Mouse (Mus musculus) urinary bladder, postnatal 4 days (tissue): ENCODE measurements around the gene Smpd3.

Source experiments
- DNase-seq, 2 experiments: peaks; one replicate each; pipeline ENCODE4 v3.0.0; 2021 to 2022; ENCODE audit warnings: low spot score in 2 of 2

Gene Smpd3

DNA sequence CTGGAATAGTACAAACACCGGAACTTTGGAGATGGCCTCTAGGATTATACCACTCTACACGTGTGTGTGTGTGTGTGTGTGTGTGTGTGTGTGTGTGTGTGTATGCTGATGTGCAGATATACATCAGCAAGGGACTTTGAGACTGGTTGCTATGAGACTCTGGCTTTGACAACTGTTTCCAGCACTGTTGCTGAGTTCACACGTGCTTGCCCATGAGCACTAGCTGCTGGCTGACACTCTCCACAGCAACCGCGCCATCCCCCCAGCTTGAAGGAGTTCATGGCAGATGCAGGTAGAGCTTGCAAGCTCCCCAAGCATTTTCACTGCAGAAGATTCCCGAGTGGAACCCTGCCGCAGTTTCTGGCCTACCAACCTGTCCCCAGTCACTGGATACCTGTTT lies 48.3 kb downstream of the Smpd3 start:
- no peak for DNase-seq

- no peak for DNase-seq
Observed at GRCm38 (mm10) chr8:106288732-106289131, 49.1 kb downstream of the Smpd3 start.

DNA sequence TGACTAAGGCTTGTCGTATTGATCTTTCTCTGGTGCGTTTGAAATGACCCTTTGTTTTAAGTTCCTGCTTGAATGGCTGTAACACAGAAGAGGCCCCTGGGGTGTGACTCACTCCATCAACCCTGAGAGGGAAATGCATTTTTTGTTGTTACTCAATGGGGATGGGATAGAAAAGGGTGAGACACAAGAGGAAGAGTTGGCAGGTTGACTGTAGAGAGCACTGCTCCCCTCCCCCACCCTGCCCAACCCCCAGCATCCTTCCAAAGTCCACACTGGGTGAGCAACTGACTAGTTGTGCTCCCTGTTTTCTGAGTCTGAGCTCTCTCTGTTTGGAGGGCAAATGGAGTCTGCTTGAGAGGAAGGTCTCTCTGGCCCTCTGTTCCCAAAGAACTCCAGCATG lies 50.3 kb downstream of the Smpd3 start:
- DNase-seq, result no peak

DNA sequence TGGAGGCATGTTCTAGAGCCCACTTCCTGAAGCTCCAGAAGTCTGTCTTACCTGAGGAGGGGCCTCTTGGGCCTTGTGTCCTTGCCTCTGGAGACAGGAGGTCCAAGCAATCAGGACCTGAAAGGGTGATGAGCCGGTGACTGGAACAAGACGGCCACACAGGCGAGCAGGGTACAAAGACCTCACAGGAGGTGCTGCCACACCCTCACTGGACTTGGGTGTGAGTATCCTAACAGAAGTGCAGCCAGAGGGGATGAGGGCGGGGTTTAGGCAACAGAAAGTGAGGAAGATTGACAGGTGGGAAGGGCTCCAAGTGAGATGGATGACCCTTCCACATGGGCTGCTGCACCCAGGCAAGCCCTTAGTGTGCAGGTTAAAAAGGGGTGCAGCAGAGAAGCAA lies 56.9 kb downstream of the Smpd3 start:
- no peak for DNase-seq

- DNase-seq, result no peak
Observed at GRCm38 (mm10) chr8:106280154-106280553, 57.6 kb downstream of the Smpd3 start.

DNA sequence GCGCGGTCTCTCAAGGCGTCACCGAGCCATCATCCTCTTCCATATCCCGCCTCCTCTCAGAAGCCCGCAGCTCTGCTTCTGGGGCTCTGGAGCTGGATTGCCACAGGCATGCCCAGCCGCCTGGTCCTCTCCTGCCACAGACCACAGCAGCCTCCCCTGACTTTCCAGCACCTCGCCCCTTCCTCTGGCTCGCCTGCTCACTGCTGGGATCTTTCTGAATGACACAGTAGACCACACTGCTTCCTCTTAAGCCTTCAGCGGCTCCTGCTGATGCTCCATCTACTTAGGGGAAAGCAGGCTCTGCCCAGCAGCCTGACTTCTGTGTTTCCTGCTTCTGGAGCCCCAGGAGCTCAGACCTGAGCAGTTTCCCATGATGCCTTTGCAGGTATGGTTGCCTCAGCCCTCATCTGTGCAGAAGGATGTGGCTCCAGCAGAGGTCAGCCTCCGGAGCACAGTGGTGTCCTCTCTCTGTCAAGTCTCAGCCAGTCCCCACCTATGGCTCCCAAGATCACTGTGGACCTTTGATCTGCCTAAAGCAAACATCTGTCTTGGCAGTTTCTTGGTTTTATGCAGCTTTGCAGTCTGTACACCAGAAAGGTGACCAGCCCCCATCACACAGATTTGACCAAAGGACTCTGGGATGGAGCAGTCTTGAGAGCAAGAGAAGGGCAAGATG lies 59.3 kb downstream of the Smpd3 start:
- DNase-seq, result no peak

DNA sequence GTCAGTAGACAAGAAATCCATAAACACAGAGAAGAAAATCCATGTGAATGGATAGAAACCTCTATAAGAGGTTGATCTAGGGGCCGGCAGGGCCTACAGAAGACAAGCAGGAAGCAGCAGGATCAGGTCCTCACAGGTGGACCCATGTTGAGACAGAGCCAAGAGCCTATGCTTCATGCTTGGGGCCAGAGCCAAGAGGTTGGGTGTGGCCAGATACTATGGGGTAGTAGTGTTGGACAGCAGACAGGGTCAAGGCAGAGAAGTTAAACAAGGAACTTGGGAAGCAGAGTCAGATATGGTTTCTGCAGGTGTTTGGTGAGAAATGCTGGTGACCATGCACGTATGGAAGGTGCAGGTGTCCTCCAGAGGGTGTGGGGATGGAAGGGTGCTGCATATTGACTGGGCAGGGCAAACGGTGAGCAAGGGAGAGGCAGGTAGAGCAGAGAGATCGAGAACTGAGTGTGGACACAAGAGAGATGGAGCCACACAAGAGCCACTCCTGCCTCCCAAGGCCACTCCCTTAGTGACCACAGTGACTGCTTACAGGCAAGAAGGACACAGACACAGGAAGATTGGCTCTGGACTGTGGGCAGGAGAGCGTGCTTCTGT lies 61.0 kb downstream of the Smpd3 start:
- DNase-seq, result no peak

DNA sequence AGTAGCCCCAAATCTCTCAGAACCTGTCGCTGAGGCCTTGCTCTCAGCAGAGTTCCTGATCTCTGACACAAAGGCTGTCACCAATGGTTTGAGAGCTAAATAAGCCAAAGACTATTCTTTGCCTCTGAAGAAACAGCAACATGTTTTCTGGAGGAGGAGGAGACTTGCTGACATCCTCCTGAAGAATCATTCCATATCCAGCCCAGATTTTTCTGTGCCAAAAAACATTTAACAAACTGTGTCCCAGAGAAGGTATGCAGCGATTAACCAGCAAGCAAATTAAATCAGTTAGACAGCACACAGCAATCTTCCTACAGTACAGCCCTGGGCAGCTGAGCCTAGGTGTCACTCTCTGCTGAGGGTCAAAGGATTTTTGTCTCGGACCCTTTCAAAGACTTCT lies 64.3 kb downstream of the Smpd3 start:
- no peak for DNase-seq

- no peak for DNase-seq
Observed at GRCm38 (mm10) chr8:106271378-106271777, 66.4 kb downstream of the Smpd3 start.

- DNase-seq, result no peak
Observed at GRCm38 (mm10) chr8:106270804-106271203, 67.0 kb downstream of the Smpd3 start.

DNA sequence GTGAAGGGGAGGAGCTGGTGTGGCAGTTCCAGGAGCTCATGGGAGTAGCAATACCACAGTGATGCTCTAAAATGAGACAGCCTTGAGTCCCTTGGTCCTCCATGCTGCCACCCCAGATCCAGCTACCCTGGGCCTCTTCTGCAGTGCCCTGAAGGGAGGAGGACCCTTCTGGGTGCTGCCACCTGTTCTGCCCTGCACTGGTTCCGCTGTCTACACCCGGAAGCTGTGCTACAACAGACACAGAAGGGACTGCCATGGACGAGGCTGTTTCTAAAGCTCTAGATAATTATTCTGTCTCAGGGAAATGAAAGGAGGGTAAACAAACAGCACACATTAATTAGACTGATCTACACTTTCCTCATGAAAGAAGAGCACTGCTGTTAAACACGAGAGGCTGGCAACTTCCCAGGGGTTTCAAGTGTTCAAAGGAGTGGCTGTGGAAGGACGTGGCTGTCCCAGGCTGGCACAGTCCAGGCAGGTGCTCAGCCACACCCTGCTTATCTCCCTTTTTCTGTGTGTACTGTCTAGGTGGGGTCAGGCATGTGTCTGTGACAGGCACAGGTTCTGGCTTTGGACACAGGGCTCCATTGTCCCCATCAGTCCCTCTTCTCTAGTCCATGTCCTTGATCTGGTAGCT lies 69.0 kb downstream of the Smpd3 start:
- DNase-seq, result no peak

DNA sequence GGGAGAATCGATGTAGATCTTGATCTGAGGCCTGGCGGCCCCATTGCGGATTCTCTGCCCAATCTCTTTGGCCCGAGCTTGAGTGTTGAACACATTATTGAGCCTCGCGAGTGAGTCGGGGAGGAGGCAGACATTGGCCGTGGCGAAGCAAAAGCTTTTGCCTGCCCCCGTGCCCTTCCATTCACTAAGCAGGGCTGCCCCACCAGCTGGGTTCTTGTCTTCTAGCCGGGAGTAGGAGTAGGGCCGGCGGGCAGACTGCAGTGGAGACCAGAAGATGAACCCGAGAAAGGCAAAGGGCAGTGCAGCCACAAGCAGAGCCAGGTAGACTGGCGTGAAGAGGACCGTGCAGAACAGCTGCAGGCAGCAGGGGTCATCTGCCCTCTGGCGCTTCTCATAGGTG lies 72.4 kb downstream of the Smpd3 start:
- no peak for DNase-seq

- DNase-seq, result no peak
Observed at GRCm38 (mm10) chr8:106263928-106264327, 73.9 kb downstream of the Smpd3 start.

GRCm38 (mm10) chr8:106262343-106262742 lies 75.4 kb downstream of the Smpd3 start:
- no peak for DNase-seq

DNA sequence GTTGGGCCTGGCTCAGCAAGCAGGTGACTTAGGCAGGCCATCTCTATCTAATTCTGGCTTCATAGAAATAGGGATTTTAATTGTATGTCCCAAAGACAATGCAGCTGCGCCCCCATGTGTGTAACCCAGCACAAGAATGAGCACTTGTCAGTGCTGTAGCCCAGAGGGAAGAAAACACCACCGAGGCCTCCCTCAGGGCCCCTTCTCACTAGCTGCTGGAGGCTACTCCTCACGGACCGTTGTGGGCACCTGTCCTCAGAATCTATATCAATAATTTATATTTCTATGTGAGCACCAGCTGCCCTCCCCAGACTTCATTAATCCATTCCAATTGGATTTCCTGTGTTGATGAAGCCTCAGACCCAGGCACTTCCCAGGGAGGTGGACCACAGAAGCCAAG lies 76.9 kb downstream of the Smpd3 start:
- no peak for DNase-seq

DNA sequence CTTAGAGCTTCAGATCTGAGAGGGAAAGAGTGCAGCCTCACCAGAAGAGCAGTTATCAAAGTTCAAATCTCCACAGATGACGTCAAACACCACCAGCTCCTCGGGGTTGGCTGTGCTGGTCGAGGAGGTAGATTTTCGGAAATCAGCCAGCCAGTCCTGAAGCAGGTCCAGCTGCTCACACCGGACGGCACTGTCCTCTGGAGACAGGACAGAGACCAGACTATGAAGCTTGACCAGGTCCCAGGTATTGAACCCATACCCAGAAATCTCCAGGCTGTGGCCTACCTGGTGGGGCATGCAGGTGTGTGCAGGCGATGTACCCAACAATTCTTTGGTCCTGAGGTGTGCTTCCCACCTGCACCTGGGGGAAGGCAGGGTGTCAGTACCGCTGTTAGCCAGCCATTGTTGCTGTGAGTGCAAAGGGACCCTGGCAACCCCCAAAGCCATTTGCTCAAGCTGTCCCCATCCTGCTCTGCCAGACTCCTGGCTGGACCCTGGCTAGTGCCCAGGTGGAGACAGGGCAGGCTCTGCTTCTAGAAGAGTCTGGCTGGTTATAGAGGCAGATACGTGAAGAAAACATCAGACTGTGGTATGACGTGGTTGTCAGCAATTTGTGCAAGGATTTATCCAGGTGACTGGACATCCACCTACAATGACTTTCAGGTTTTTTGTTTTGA lies 78.1 kb downstream of the Smpd3 start:
- no peak for DNase-seq

DNA sequence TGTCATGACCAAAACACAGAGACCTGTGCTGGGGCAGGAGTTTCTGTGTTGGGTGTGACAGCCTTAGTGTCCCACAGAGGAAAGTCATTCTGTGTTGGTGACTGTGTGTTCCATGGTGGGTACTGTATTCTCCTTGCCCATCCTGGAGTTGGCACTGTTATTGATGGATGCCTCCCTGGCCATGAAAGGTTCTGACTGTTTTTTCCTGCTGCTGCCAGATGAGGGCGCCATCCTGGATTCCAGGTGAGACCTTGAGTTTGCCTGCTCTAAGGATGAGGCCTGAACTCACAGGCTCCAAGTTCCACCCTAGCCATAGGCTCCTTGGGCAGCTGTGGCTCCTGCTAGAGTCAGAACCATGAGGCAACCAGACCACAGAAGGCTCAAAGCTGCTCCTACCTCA lies 79.6 kb downstream of the Smpd3 start:
- no peak for DNase-seq

DNA sequence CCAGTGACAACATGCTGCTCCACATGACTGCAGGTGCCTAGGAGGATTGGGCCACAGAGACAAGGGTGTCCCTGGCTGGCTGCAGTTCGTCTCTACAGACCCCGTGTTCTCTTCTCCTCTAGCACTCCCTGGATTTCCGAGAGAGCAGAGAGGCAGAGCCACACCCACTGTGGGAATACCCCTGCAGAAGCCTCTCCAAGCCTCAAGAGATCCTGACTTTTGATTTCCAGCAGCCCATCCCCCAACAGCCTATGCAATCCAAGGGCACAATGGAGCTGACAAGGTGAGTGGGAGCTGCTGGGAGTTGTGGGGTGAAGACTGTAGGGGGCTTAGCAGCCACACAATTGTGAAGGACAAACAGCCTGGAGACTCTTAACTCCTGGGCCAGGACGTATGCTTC lies 87.6 kb downstream of the Smpd3 start:
- DNase-seq, result no peak

- no peak for DNase-seq
Observed at GRCm38 (mm10) chr8:106237106-106237505, 100.7 kb downstream of the Smpd3 start.

- DNase-seq, result no peak
Observed at GRCm38 (mm10) chr8:106234567-106235261, 103.1 kb downstream of the Smpd3 start.

GRCm38 (mm10) chr8:106232751-106233150 lies 105.0 kb downstream of the Smpd3 start:
- no peak for DNase-seq

DNA sequence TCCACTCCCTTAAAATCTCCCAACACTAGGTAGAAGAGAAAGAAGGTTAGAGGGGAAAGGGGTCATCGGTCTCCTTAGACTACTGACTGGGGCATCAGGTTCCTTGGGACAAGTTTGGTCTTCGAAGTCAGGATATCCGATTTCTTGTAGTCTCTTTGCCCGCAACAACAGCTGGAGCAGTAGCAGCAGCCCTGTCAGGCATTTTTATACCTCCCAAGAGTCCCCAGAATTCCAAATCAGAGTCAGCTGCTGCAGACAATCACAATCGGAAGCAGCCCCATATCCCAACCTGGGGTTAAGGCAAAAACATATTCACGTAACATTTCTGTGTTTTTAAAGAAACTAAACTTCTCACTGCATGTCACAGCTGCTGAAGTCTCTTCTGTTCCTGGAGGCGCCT lies 106.3 kb downstream of the Smpd3 start:
- DNase-seq, result no peak
